Mouse (Mus musculus) heart, adult 2 months (tissue): Measurements from ENCODE around the gene Gm3045.

ENCODE experiments used
- CTCF ChIP-seq: fragments of 200-600 bp; IDR thresholded peaks from 2 replicates; pipeline ENCODE4 v1.8.1; 2022; ENCODE audit warnings: antibody characterized with exemption, mild to moderate bottlenecking, moderate library complexity
- EP300 ChIP-seq: fragments of 200-500 bp; IDR thresholded peaks from 2 replicates; pipeline ENCODE4 v1.6.1; 2011; ENCODE audit warnings: low read depth, low read length, control low read depth; ENCODE audit not compliant: insufficient read depth
- POLR2A ChIP-seq: fragments of 200-500 bp; IDR thresholded peaks from 2 replicates; pipeline ENCODE4 v1.6.1; 2011; ENCODE audit warnings: mild to moderate bottlenecking, low read depth, low read length, control low read depth; ENCODE audit not compliant: insufficient read depth

- TF ChIP-seq POLR2A (no peak), CTCF (peak; percentile 87), EP300 (peak; percentile 81)
Observed at GRCm38 (mm10) chr13:56475363-56475762, 49.0 kb downstream of the Gm3045 start.
